Mouse (Mus musculus): ENCODE measurements around the gene Vmn2r20. TPM values are rescaled to one million over a fixed set of nuclear protein-coding genes. Genes with fewer than 3 reads are reported as not detected.
"Not testable (repeated sequence)": the region's sequence is repeated elsewhere in the genome, so short reads cannot be mapped to it uniquely, and the experiment has no call there.

Gene Vmn2r20
- not detected in 2 replicates for polyA plus RNA-seq (2012; rRNA removed)

DNA sequence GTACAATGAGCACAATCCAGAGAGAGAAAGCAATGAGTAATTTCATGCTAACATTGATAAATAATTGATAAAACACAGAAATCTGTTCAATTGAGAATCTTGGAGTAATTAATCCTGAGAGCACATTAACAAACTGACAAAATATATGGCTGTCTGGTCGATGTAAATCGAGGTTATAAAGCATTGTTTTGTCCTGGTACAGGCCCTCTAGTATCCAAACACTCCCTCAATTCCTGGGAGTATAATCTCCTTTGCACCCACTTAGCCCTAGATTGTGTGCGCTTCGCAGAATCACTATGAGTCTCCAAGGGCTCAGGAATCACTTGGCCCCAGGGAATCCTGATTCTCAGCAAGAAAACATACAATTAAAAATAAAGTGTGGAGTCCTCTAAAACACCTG, at the start of gene Vmn2r20:
TSS of gene Vmn2r20 (minus strand) at position 101 of the 400 bp plus-strand sequence.
- DNase-seq (ENCODE audit: low read depth, low spot score), result not testable (repeated sequence)
- WGBS, result no CpG with 5 or more reads among the region's 4 CpGs

GRCm38 (mm10) chr6:123424413-123424812, 6.5 kb upstream of the Vmn2r20 start:
- no CpG with 5 or more reads among the region's 1 CpGs for WGBS
- DNase-seq (ENCODE audit: low read depth, low spot score), result not testable (repeated sequence)

GRCm38 (mm10) chr6:123406918-123407665, 10.8 kb downstream of the Vmn2r20 start:
- not testable (repeated sequence) for DNase-seq (ENCODE audit: low read depth, low spot score)
- no CpG with 5 or more reads among the region's 8 CpGs for WGBS

DNA sequence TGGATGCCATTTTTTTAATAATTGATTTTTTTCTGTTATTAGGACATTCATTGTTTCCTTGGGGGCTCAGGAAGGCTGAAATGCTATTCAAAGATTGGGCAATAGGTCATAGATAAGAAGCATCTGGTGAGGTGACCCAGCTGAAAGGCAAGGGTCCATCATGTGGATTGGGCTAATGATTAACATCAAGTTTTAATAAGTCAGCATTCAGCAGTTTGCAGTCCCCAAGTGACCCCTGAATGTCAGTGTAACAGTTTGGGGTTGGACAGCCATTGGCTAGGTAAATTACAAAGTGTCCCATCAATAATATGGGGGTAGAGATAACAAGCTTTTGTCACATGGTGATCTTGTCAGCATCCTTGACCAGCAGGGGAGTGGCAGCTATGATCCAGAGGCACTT, 29.1 kb downstream of the Vmn2r20 start:
- DNase-seq (ENCODE audit: low read depth, low spot score), result not testable (repeated sequence)

GRCm38 (mm10) chr6:123346141-123346540, 71.8 kb downstream of the Vmn2r20 start:
- no peak for DNase-seq (ENCODE audit: low read depth, low spot score)
- 82% methylated on average over 1 of the region's 1 CpGs for WGBS

GRCm38 (mm10) chr6:123340093-123340492, 77.8 kb downstream of the Vmn2r20 start:
- no peak for DNase-seq (ENCODE audit: low read depth, low spot score)

DNA sequence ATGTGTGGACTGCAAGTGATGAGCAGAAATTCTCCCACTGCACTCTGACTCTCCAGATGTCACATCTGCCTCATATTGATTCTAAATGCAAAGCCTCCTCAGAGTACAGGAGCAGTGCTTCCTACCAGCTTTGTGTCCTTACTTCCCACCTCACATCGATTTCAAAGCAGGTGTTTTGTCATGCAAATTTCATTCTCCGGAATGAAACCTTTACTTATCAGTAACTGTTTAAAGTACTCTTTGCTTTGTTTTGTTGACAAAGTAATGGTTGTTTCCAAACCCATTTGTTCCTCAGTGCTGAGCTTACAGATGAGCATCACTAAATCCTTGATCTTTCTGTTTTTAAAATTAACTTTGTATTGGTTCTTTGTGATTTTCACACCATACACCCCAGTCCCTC, 85.4 kb downstream of the Vmn2r20 start:
- DNase-seq (ENCODE audit: low read depth, low spot score), result no peak
- WGBS, result 45% methylated on average over 2 of the region's 2 CpGs

Other genes starting within 250 kb of the Vmn2r20 start
- not detected in 2 replicates for gene Clec4b2, start 245.2 kb downstream of the Vmn2r20 start, polyA plus RNA-seq (2012; rRNA removed)
- gene Clec4n, start 188.3 kb downstream of the Vmn2r20 start, polyA plus RNA-seq (2012; rRNA removed), result 3.8 and 5.0 TPM in 2 replicates
- gene Clec4d, start 156.0 kb downstream of the Vmn2r20 start, polyA plus RNA-seq (2012; rRNA removed), result 0.21 TPM in 1 of 2 replicates, not detected in the other
- 0.10 and 0.17 TPM in 2 replicates for gene Clec4e, start 128.2 kb downstream of the Vmn2r20 start, polyA plus RNA-seq (2012; rRNA removed)
- gene Vmn2r19, start 109.8 kb downstream of the Vmn2r20 start, polyA plus RNA-seq (2012; rRNA removed), result not detected in 2 replicates
- gene Vmn2r21, start 115.3 kb upstream of the Vmn2r20 start, polyA plus RNA-seq (2012; rRNA removed), result not detected in 2 replicates
- not detected in 2 replicates for gene Vmn2r22, start 232.6 kb upstream of the Vmn2r20 start, polyA plus RNA-seq (2012; rRNA removed)

Data from large intestine, adult 2 months (tissue).